Mouse (Mus musculus) heart, postnatal 0 days (tissue): ENCODE data around the gene Dand5.

Source experiments
- CTCF ChIP-seq: IDR thresholded peaks from 2 replicates; pipeline ENCODE4 v1.5.1; 2016; ENCODE audit warnings: antibody characterized with exemption, control low read depth, low read depth
- EP300 ChIP-seq: IDR thresholded peaks from 2 replicates; pipeline ENCODE4 v1.6.1; 2016; ENCODE audit warnings: antibody characterized with exemption, low read depth

DNA sequence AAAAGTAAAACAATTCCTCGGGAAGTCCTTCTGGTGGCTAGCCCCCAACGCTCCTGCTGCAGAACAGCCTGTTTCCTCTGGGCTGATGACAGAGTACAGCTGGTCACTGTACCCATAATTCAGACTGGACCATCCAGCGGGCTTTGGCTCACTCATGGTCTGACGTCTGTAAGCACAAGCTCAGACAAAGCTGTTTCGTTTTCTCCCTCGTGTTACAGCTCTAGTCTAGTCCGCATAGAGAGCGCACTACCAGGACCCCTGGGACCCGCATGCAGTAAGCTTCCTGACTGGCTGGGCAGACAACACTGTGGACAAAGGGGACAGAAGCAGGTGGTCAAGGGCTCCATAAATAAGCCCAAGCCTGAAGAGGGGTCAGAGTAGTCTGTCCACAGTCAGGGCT, 56.2 kb downstream of the Dand5 start:
- TF ChIP-seq CTCF (no peak), EP300 (no peak)
